Mouse (Mus musculus) olfactory bulb, adult 2 months (tissue): ENCODE results near the gene Adamts18. TPM values are rescaled to one million over a fixed set of nuclear protein-coding genes. Genes with fewer than 3 reads are reported as not detected.

Source experiments
- H3K27ac ChIP-seq: fragments of 200-500 bp; 2 replicates; pipeline ENCODE4 v1.5.1; 2012; ENCODE audit warnings: low read depth, low read length; ENCODE audit not compliant: insufficient read depth
- H3K4me1 ChIP-seq: fragments of 200-500 bp; 2 replicates; pipeline ENCODE4 v1.6.1; 2012; ENCODE audit warnings: low read length; ENCODE audit not compliant: control insufficient read depth, insufficient read depth
- H3K4me3 ChIP-seq: fragments of 200-500 bp; 2 replicates; pipeline ENCODE4 v1.5.1; 2012; ENCODE audit warnings: mild to moderate bottlenecking, low read depth, low read length, moderate library complexity; ENCODE audit not compliant: insufficient read depth
- CTCF ChIP-seq: fragments of 200-500 bp; IDR thresholded peaks from 2 replicates; pipeline ENCODE4 v1.5.1; 2012; ENCODE audit warnings: low read depth, mild to moderate bottlenecking, low read length, moderate library complexity; ENCODE audit not compliant: insufficient read depth
- POLR2A ChIP-seq: fragments of 200-500 bp; IDR thresholded peaks from 2 replicates; pipeline ENCODE4 v1.6.1; 2012; ENCODE audit warnings: mild to moderate bottlenecking, low read depth, low read length, moderate library complexity; ENCODE audit not compliant: insufficient read depth
- WGBS: fragments of 180-500 bp; shearing (Covaris S2); methylation state at CpG from one replicate; pipeline ENCODE4 v1.1.7; 2018; 5-methylcytosine and 5-hydroxymethylcytosine counted together
- polyA plus RNA-seq: library from polyadenylated mRNA; stranded (reverse); fragments of >200 nt; gene quantifications from 2 replicates; pipeline ENCODE4 v1.2.4, GENCODE M21; 2012; ENCODE audit warnings: low replicate concordance; ENCODE audit not compliant: missing spikeins, insufficient read depth, insufficient read length

The Adamts18 gene
- polyA plus RNA-seq, 1 experiment, result not detected

DNA sequence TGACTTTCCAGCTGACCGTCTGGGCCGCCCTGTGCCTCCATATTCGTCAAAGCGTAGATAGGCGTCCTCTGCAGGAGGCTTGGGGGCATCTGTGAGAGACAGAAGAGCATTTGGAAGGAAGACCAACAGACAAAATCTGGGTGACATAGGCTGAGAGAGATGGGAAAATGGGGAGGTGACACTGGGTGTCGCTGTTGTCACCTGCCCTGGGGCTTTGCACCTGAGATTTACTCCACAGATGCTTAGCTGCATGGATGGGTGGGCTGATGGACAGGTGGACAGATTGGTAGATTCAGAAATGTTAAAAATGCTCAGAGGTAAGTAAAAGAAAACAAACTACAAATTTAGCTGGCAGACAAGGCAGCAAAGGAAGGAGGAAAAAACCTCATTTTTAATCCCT is 73.2 kb downstream of the Adamts18 start:
- no peak for TF ChIP-seq CTCF
- no peak for TF ChIP-seq POLR2A
- no peak overlapping the region for H3K27ac ChIP-seq
- 84% methylated on average over 6 of the region's 6 CpGs for WGBS
- no peak overlapping the region for H3K4me3 ChIP-seq
- H3K4me1 ChIP-seq, result no peaks in the 10 kb centered on the region

- WGBS, result 41% methylated on average over 8 of the region's 8 CpGs
- TF ChIP-seq CTCF (no peak), POLR2A (no peak)
- no peaks in the 10 kb centered on the region for H3K4me1 ChIP-seq
- H3K4me3 ChIP-seq, result no peak overlapping the region
- no peak overlapping the region for H3K27ac ChIP-seq
Observed at GRCm38 (mm10) chr8:113768861-113769410, 79.6 kb downstream of the Adamts18 start.

GRCm38 (mm10) chr8:113765121-113765520 is 83.4 kb downstream of the Adamts18 start:
- no peak overlapping the region for H3K27ac ChIP-seq
- no peaks in the 10 kb centered on the region for H3K4me1 ChIP-seq
- WGBS, result 94% methylated on average over 4 of the region's 4 CpGs
- no peak for TF ChIP-seq CTCF
- TF ChIP-seq POLR2A, result no peak
- no peak overlapping the region for H3K4me3 ChIP-seq

DNA sequence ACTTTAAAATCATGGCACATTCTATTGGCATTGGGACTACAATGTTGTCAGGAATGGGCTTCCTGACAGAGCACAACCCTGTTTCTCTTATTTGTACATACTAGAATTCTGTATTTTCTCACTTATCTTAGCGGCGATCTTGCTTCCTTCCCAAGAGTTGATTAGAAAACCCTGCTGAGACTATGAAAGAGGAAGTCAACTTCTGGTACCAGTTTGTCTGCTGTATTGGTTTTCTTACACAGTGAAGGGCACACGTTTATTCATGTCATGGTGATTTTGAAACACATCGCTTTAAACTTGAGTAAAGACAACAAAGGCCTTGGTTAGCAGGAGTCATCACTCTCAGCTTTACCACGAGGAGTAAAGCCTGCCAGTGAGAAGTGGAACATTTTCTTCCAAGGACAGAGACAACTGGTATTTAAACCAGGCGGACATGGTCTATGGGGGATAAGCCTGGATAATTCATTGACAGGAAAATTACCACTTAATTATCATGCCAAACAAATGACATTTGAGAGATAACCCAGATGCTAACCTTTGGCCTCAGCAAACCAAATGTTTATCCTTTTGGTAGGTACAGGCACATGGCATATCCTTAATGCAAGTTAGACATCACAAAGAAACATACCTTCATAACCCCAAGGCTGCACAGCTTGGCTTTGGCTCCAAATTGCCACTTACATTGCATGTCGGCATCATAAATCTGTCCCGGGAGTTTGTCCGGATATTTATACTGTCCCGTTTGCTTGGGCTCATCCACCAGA is 84.8 kb downstream of the Adamts18 start:
- Histone ChIP-seq H3K27ac (no peak overlapping the region), H3K4me1 (no peaks in the 10 kb centered on the region), H3K4me3 (no peak overlapping the region)
- TF ChIP-seq CTCF, result no peak
- no peak for TF ChIP-seq POLR2A
- WGBS, result 84% methylated on average over 10 of the region's 10 CpGs

GRCm38 (mm10) chr8:113762101-113762500 is 86.4 kb downstream of the Adamts18 start:
- no peak for TF ChIP-seq POLR2A
- TF ChIP-seq CTCF, result no peak
- 94% methylated on average over 6 of the region's 6 CpGs for WGBS
- Histone ChIP-seq H3K4me1 (no peaks in the 10 kb centered on the region), H3K4me3 (no peak overlapping the region), H3K27ac (no peak overlapping the region)

GRCm38 (mm10) chr8:113755866-113756265 is 92.7 kb downstream of the Adamts18 start:
- Histone ChIP-seq H3K4me3 (no peak overlapping the region), H3K4me1 (peaks cover 6% of the 10 kb centered on the region), H3K27ac (no peak overlapping the region)
- TF ChIP-seq POLR2A (no peak), CTCF (no peak)
- 46% methylated on average over 5 of the region's 5 CpGs for WGBS

DNA sequence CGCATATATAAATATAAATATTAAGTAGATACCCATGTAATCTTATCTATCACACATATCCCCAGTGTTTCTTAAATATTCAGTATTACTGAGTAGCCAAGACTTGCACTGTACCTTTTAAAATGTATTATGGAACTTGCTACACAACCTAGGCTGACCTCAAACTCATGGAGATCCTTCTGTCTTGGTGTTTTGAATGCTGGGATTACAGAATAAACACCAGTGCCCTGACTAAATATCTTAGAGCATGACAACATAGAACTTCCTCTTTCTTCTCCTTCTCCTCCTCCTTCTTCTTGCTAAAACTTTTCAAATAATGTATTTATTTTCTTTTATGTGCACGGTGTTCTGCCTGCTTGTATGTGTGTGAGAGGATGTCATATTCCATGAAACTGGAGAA is 95.4 kb downstream of the Adamts18 start:
- WGBS, result 96% methylated on average over 2 of the region's 2 CpGs
- no peak overlapping the region for H3K27ac ChIP-seq
- TF ChIP-seq CTCF (no peak), POLR2A (no peak)

GRCm38 (mm10) chr8:113752349-113752748 is 96.2 kb downstream of the Adamts18 start:
- WGBS, result 83% methylated on average over 3 of the region's 3 CpGs
- peaks cover 6% of the 10 kb centered on the region for H3K4me1 ChIP-seq
- TF ChIP-seq CTCF (no peak), POLR2A (no peak)
- no peak overlapping the region for H3K27ac ChIP-seq
- H3K4me3 ChIP-seq, result no peak overlapping the region

More for the DNA sequence above, 95.4 kb downstream of the Adamts18 start:
- H3K4me3 ChIP-seq, result no peak overlapping the region
- peaks cover 6% of the 10 kb centered on the region for H3K4me1 ChIP-seq

DNA sequence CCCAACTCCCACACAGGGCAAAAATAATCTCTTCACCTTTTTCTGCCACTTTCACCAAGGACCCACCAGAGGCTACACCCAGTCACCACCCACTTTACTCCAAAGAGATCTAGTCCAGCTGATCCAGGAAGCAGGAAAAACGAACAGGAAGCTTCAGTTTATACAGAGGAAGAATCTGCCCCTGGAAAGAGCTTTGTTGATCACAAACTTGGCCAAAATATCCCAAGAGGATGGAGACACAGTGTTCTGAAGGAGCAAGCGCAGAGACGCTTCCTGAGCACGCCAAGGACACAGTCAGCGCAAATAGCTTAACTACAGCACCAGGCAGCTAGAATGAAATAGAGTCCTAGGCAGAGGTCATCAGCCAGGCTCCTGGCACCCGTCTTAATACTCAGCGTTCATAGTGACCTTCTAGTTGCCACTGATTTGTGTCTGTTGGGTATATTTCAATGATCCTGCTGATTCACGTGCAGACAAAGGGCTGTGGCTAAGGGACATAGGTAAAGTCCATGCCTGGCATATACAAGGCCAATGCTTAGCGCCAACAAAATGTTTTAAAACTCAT is 113.0 kb downstream of the Adamts18 start:
- TF ChIP-seq POLR2A, result no peak
- no peak for TF ChIP-seq CTCF
- Histone ChIP-seq H3K27ac (no peak overlapping the region), H3K4me1 (no peaks in the 10 kb centered on the region), H3K4me3 (no peak overlapping the region)
- 90% methylated on average over 9 of the region's 9 CpGs for WGBS

- H3K4me1 ChIP-seq, result 0 out of 2 replicates have a peak, but pooled peaks cover 3% of the 10 kb centered on the region
- 64% methylated on average over 8 of the region's 8 CpGs for WGBS
- no peak for TF ChIP-seq CTCF
- no peak for TF ChIP-seq POLR2A
- H3K27ac ChIP-seq, result no peak overlapping the region
- no peak overlapping the region for H3K4me3 ChIP-seq
Observed at GRCm38 (mm10) chr8:113725331-113725730, 123.2 kb downstream of the Adamts18 start.
